Mouse (Mus musculus) frontal cortex, adult (tissue): ENCODE measurements around the gene Deaf1.

ENCODE experiments used
- ATAC-seq: cut with Nextera tagmentation; 2 replicates; pipeline ENCODE4 v1.9.2; 2017; ENCODE audit warnings: mild to moderate bottlenecking, moderate library complexity, mixed read lengths; ENCODE audit not compliant: low TSS enrichment

Gene Deaf1

DNA sequence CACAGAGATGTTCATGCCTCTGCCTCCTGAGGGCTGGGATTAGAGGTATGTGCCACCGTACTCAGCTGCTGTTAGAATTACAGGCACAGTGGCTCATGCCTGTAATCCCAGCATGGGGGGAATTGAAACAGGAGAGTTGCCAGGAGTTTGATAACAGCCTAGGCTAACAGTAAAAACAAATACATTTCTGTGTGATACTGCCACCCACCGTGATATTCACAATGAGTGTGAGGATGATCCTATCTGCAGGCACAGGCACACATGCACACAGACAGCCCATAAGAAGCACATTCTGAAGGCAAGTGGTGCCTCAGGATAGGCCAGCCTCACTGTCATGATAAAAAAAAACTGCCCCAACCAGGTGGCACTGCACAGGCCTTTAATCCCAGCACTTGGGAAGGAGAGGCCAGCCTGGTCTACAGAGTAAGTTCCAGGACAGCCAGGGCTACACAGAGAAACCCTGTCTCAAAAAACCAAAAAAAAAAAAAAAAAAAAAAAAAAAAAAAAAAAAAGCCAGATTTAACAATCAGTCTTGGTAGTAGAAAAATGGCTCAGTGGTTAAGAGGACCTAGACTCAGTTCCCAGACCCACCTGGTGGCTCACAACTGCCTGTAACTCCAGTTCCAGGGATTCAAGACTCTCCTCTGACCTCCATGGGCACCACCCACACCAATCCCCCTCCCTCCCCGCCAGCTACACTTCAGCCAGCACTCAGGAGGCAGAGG lies 29.4 kb downstream of the Deaf1 start:
- no peak for ATAC-seq

DNA sequence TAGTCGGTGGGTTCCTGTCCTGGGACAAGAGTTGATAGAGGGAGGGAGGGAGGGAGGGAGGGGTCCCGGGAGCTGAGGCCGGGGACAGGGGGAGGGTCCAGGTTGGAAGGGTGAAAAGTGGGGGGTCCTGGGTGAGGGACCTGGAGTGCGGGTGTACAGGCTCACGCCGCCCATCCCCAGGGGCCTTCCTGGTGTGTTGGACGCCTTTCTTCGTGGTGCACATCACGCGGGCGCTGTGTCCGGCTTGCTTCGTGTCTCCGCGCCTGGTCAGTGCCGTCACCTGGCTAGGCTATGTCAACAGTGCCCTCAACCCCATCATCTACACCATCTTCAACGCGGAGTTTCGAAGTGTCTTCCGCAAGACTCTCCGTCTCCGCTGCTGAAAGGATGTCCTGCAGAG lies 33.0 kb downstream of the Deaf1 start:
- no peak for ATAC-seq

GRCm38 (mm10) chr7:141293852-141294471 lies 33.5 kb downstream of the Deaf1 start:
- no peak for ATAC-seq

DNA sequence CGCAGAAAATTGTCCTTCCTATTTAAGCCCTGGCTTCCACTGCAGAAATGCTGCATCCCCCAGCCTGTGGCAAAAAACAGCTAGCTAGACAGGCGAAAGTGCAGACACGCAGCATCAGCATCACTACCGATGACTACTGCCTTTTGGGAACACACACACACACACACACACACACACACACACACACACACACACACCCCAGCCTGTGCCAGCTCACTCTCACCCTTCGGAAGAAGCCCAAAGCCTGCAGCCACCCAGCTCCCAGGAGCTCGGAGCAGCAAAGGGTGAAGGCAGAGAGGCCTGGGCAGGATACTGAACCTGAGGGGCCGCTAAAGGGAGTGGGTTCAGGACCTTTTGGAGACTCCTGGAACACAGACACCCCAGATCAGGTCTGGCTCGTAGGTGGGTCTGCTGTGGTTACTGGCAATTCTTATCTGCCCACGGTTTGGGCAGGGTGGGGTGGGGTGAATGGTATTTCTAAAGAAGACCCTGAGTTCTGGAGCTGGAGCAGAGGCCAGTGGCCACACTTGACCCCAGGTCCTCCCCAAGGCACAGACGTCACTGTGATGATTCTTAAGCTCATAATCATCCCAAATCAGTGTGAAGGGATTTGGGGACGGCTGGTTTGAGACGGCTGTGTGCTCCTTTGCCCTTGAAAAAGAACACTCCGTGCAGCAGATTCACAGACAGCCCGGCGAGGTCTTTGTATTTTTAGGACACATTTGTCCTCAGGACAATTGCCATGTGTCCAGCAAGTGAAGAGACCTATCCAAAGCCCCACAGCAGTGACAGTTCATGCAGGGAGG lies 34.7 kb downstream of the Deaf1 start:
- no peak for ATAC-seq

- peak; percentile 72; the same call in 1 of the 2 replicates for ATAC-seq
These were observed 35.4 kb downstream of the Deaf1 start, which contains the start of gene Drd4 for GRCm38 (mm10) chr7:141291921-141292582. TSS of gene Drd4 (plus strand) at chr7:141292006.

DNA sequence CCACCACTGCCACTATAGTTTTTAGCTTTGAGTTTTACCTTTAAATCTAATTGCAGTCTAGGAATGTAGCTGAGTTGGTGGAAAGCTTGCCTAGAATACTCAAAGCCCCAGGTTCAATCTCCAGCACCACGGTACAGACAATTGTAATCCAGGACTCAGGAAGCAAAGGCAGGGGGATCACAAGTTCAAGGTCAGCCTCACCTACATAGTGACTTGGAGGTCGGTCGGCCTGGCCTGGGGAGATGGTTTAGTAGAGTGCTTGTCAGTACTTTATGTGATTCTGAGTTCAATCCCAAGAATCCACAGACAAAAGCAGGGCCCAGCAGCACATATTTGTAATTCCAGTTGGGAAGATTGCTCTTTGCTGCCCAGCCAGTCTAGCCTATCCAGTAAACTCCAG lies 39.4 kb downstream of the Deaf1 start:
- ATAC-seq, result no peak

DNA sequence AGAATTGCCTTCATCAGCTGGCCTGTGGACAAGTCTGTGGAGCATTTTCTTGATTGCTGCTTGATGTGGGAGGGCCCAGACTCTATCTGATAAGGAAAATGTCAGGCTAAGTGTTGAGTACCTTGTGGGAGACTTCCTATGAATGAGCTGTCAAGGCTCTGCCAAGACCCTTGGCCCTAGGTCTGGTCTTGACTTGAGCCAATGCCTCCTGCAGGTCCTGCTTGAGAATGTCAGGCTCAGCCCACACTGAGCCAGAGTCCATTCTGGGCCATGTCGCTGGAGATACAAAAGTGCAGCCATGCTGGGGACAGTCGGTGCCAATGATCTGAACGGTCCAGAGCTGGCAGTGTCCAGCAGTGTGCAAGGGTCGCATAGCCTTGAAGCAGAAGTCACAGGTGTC lies 44.7 kb downstream of the Deaf1 start:
- ATAC-seq, result no peak

- ATAC-seq, result no peak
These were observed 46.0 kb downstream of the Deaf1 start for GRCm38 (mm10) chr7:141281442-141281841.

- ATAC-seq, result peak; percentile 41; the same call in 1 of the 2 replicates
These were observed 48.5 kb downstream of the Deaf1 start, which contains the start of gene Sct for GRCm38 (mm10) chr7:141278766-141279590. TSS of gene Sct (minus strand) at chr7:141279133.

DNA sequence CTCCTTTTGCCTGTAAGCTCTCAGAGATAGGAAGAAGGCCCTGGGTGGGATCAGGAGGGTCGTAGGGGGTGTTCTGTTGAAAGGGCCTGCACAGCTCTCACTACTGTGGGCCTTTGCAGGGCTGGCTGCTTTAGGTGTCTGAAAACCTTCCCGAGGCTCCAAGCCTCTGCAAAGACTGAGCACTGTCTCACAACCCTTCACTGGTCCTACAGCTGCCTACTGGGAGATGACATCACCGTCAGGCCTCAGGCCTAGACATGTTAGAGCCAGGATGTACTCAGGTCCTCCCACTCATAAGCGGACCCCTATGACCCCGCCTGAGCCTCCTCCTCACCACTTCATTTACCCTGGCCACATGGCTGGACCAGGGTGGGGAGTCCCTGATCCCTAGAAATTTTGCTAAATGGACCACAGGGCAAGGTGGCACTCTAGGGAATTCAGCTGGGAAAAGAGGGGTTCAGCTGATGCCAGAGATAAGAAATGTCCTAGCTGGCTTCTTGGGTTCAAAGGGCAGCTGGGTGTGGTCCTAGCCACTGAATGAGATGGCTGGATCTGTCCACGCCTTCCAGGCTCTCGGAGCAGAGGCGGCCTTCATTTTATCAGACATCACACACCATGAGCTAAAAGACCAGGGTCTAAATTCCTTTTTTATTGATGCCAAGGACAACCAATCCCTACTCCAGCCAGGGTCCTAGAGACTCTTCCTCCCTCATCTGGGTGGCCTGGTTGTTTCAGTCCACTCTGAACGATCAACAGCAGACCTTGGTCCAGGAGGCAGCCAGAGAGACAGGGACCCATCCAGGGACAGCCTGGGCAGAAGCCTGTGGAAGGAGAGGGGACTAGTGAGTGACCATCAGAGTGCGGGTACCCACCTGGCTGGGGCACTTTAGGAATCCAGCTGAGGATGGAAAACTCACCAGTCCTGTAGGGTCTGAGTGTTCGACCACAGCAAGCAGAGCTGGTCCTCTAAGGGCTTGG lies 49.5 kb downstream of the Deaf1 start:
- ATAC-seq, result no peak

DNA sequence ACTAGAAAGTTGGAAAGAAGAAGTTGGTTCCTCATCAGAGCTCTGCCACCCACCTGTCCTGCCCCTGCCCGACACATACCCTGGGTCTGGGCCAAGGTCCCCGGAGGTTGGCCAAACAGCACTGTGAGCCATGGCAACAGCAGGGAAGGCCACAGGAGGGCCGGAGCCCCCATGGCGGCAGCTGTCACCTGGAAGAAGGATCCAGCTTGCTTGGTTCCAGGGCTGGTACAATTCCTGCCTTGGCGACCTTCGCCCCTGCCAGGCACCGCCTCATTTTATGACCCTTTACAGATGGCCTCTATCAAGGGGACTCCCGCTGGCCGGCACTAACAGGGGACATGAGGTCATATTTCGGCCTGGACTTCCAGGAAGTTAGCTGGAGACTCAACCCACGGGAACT lies 50.9 kb downstream of the Deaf1 start, which contains the start of gene Cdhr5:
Gene Cdhr5, minus strand, starts transcription at position 241 of the 400 bp plus-strand sequence.
- no peak for ATAC-seq

DNA sequence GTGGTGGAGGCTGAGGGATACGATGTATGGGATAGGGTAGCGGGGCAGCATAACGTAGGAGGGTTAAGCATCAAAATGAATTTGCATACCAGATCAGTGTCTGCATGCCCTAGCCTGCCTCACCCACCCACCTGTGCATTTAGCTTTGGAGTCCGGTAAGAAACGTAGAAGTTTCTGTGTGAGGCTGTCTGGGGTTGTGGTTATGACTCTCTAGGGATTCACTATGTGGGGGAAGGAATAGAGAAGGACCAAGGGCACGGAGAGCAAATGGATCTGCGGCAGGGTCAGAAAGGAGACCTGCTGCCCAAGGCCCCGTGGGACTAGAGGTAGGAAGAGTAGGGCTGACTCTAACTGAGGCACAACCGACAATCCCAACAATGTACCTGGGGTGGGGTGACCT lies 52.1 kb downstream of the Deaf1 start:
- ATAC-seq, result no peak

- ATAC-seq, result no peak
These were observed 56.9 kb downstream of the Deaf1 start for GRCm38 (mm10) chr7:141270631-141271030.

DNA sequence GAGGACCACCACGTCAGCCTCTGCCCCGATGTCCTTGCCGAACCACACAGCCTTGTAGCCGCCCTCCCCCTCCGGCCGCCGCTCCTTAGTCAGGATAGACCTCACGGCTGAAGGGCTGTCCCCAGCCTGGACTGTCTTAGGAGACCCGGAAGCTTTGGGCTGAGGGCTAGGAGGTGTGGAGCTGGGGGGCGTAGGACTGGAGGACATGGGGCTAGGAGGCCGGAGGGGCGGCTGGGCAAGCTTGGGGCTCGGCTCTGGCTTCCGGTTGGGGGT lies 58.3 kb downstream of the Deaf1 start:
- ATAC-seq, result no peak

DNA sequence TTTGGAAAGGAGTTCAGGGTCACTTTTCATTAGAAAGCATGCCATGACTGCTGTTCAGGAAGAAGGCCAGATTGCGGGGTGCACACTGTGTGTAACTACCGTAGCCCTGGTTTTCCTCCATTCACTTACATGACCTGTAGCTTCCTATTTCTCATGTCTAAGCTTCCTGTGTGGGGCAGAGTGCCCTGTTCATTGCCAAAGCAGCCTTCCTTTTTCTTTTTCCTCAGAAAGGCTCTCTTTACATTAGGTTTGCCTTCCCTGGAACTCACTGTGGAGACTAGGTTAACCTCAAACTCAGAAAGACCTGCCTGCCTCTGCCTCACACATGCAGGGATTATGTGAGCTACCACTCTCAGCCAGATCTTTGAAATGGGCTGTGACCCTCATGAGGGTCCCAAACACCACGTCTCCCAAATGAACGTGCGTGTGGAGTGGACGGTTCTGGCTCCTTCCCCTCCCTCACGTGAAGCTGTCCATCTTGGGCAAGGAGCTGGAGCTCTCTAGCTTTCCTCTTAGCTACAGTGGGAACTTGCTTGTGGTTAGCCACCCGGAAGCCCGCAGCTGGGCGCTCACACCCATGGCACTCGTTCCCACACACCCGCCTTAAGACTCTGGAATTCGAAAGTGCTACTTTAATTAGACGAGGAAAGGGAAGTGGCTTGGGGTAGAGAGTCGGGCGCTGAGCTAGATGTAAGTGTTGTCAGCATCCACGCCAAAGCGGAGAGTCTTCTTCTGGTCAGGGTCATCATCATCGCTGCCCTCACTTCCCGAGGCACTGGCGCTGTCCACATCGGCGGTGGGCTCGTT lies 58.8 kb downstream of the Deaf1 start:
- no peak for ATAC-seq

- peak; percentile 48; the same call in 1 of the 2 replicates for ATAC-seq
These were observed 61.5 kb downstream of the Deaf1 start, which contains the start of gene Irf7 for GRCm38 (mm10) chr7:141265739-141266561. TSS of gene Irf7 (minus strand) at chr7:141266481.

DNA sequence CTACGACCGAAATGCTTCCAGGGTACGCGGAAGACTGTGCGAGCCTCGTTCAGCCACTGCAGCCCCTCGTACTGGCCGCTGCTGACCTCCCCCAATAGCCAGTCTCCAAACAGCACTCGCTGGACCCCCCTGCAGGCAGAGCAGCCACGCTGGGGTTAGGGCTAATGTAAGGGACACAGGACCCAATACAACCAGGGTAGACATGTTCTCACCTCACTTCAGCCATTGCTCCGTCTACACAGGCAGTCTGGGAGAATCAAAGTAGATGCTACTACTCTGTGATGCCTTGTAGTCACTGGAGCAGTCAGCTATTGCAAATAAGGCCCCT lies 62.1 kb downstream of the Deaf1 start:
- ATAC-seq, result 0 out of 2 replicates have a peak, but pooled peaks have one; percentile 6

DNA sequence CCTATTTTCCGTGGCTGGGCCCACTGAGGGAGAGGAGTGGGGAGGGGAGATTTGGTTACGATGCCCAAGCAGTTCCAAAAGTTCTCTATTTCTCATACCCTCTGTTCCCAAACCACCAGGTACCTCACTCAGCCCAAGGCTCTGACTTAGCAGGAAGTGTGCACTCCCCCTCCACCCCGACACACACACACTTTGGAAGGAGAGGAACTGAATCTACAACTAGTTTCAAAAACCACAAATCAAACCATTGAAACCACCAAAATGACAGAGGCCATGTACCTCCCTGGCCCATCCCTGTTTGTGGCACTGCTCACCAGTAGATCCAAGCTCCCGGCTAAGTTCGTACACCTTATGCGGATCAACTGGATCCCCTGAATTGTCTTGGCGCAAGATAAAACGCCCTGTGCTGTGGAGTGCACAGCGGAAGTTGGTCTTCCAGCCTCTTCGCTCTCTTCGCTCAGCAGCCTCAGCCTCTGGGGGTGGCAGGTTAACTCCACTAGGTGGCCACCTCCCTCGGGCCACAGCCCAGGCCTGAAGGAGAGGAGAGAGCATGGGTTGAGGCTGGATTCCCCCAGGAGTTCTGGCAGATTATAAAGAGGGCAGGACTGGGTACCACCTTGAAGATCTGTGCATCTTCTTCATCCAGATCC lies 62.6 kb downstream of the Deaf1 start:
- ATAC-seq, result 0 out of 2 replicates have a peak, but pooled peaks have one; percentile 16
